Mouse (Mus musculus) intestine, postnatal 0 days (tissue): ENCODE measurements around the gene Got2. TPM values are rescaled to one million over a fixed set of nuclear protein-coding genes. Genes with fewer than 3 reads are reported as not detected.
"Not testable (repeated sequence)": the region's sequence is repeated elsewhere in the genome, so short reads cannot be mapped to it uniquely, and the experiment has no call there.

Experiments used
- ATAC-seq: fragments of 200-750 bp; cut with Nextera tagmentation; 2 replicates; pipeline ENCODE4 v1.8.0; 2017; ENCODE audit warnings: mild to moderate bottlenecking, moderate TSS enrichment, moderate library complexity
- H3K27ac ChIP-seq: fragments of 300-500 bp; sonication (generic); 2 replicates; pipeline ENCODE4 v1.5.1; 2014; ENCODE audit warnings: mild to moderate bottlenecking, low read depth, low read length, moderate library complexity
- H3K27me3 ChIP-seq: fragments of 300-500 bp; sonication (generic); replicated peaks from 2 replicates; pipeline ENCODE4 v1.6.1; 2014; ENCODE audit warnings: low read length, mixed read lengths; ENCODE audit not compliant: control insufficient read depth, insufficient read depth
- H3K36me3 ChIP-seq: fragments of 300-500 bp; sonication (generic); 2 replicates; pipeline ENCODE4 v1.6.1; 2014; ENCODE audit warnings: mild to moderate bottlenecking, moderate library complexity; ENCODE audit not compliant: control insufficient read depth, insufficient read depth
- H3K4me1 ChIP-seq: fragments of 300-500 bp; sonication (generic); replicated peaks from 2 replicates; pipeline ENCODE4 v1.6.1; 2014; ENCODE audit warnings: antibody characterized with exemption, low read length, mixed read lengths; ENCODE audit not compliant: control insufficient read depth, insufficient read depth
- H3K4me2 ChIP-seq: fragments of 300-500 bp; sonication (generic); replicated peaks from 2 replicates; pipeline ENCODE4 v1.6.1; 2014; ENCODE audit warnings: low read depth, mild to moderate bottlenecking, moderate library complexity
- H3K4me3 ChIP-seq: fragments of 300-500 bp; sonication (generic); 2 replicates; pipeline ENCODE4 v1.5.1; 2014; ENCODE audit warnings: low read depth, low read length
- H3K9ac ChIP-seq: fragments of 300-500 bp; sonication (generic); 2 replicates; pipeline ENCODE4 v1.6.1; 2014; ENCODE audit warnings: mild to moderate bottlenecking, low read depth, low read length
- H3K9me3 ChIP-seq: fragments of 300-500 bp; sonication (generic); 2 replicates; pipeline ENCODE4 v1.6.1; 2016; ENCODE audit warnings: mixed run types; ENCODE audit not compliant: control insufficient read depth
- CTCF ChIP-seq: sonication (generic); IDR thresholded peaks from 2 replicates; pipeline ENCODE4 v1.5.1; 2016; ENCODE audit warnings: low read depth, mild to moderate bottlenecking, control low read depth, antibody characterized with exemption, moderate library complexity
- WGBS: fragments of 180-500 bp; shearing (Covaris S2); extraction: QIAGEN DNeasy Blood & Tissue Kit; methylation state at CpG from one replicate; pipeline ENCODE4 v1.1.7; 2014; 5-methylcytosine and 5-hydroxymethylcytosine counted together
- polyA plus RNA-seq: library from polyadenylated mRNA; unstranded; fragments of >200 nt; fragmentation: Nextera tagmentation; extraction: Ambion mirVana; gene quantifications from 2 replicates; pipeline ENCODE4 v1.2.1, GENCODE M21; 2015

The Got2 gene
- polyA plus RNA-seq, 1 experiment from 2014 or later, result 124 TPM

GRCm38 (mm10) chr8:95832603-95833434, 55.5 kb downstream of the Got2 start:
- WGBS, result 18% methylated on average over 16 of the region's 16 CpGs
- TF ChIP-seq CTCF, result peak; percentile 94
- no peak overlapping the region for H3K9ac ChIP-seq
- no peaks in the 10 kb centered on the region for H3K9me3 ChIP-seq
- H3K4me2 ChIP-seq, result peak overlapping the region; percentile 55
- H3K27me3 ChIP-seq, result no peaks in the 10 kb centered on the region
- peak overlapping the region; percentile 18 for H3K4me3 ChIP-seq
- H3K36me3 ChIP-seq, result no peaks in the 10 kb centered on the region
- no peaks in the 10 kb centered on the region for H3K4me1 ChIP-seq
- peak; percentile 46 for ATAC-seq
- H3K27ac ChIP-seq, result no peak overlapping the region; the same call in 1 of the 2 replicates

GRCm38 (mm10) chr8:95830144-95830543, 58.2 kb downstream of the Got2 start:
- no peak overlapping the region for H3K27ac ChIP-seq
- no peaks in the 10 kb centered on the region for H3K4me1 ChIP-seq
- no peak for TF ChIP-seq CTCF
- ATAC-seq, result no peak
- H3K9ac ChIP-seq, result no peak overlapping the region
- H3K4me2 ChIP-seq, result no peak overlapping the region
- no peak overlapping the region for H3K4me3 ChIP-seq
- H3K9me3 ChIP-seq, result no peaks in the 10 kb centered on the region
- WGBS, result 47% methylated on average over 3 of the region's 3 CpGs
- H3K36me3 ChIP-seq, result no peaks in the 10 kb centered on the region
- H3K27me3 ChIP-seq, result no peaks in the 10 kb centered on the region

- 70% methylated on average over 22 of the region's 25 CpGs for WGBS
- not testable (repeated sequence) for ATAC-seq, H3K4me3 ChIP-seq, H3K27ac ChIP-seq, H3K9ac ChIP-seq, H3K27me3 ChIP-seq, H3K36me3 ChIP-seq, H3K4me2 ChIP-seq, H3K9me3 ChIP-seq, H3K4me1 ChIP-seq
Measured at GRCm38 (mm10) chr8:95825162-95825561, 63.2 kb downstream of the Got2 start, which contains the start of gene Sap18b. TSS of gene Sap18b (plus strand) at chr8:95825346.

GRCm38 (mm10) chr8:95822699-95823098, 65.6 kb downstream of the Got2 start:
- no peak overlapping the region for H3K4me2 ChIP-seq
- no peak overlapping the region for H3K9ac ChIP-seq
- H3K4me3 ChIP-seq, result no peak overlapping the region
- H3K4me1 ChIP-seq, result no peaks in the 10 kb centered on the region
- H3K27ac ChIP-seq, result no peak overlapping the region
- H3K9me3 ChIP-seq, result no peaks in the 10 kb centered on the region
- no peaks in the 10 kb centered on the region for H3K36me3 ChIP-seq
- TF ChIP-seq CTCF, result no peak
- no peak for ATAC-seq
- 67% methylated on average over 3 of the region's 3 CpGs for WGBS
- H3K27me3 ChIP-seq, result no peaks in the 10 kb centered on the region

GRCm38 (mm10) chr8:95822096-95822495, 66.3 kb downstream of the Got2 start:
- no peaks in the 10 kb centered on the region for H3K27me3 ChIP-seq
- H3K27ac ChIP-seq, result no peak overlapping the region
- no peak overlapping the region for H3K4me3 ChIP-seq
- no peak for TF ChIP-seq CTCF
- no peaks in the 10 kb centered on the region for H3K36me3 ChIP-seq
- no peaks in the 10 kb centered on the region for H3K9me3 ChIP-seq
- no peak overlapping the region for H3K4me2 ChIP-seq
- 80% methylated on average over 5 of the region's 5 CpGs for WGBS
- no peaks in the 10 kb centered on the region for H3K4me1 ChIP-seq
- no peak for ATAC-seq
- no peak overlapping the region for H3K9ac ChIP-seq

GRCm38 (mm10) chr8:95821266-95821665, 67.1 kb downstream of the Got2 start:
- TF ChIP-seq CTCF, result no peak
- 42% methylated on average over 6 of the region's 6 CpGs for WGBS

More at GRCm38 (mm10) chr8:95821266-95821665, 67.1 kb downstream of the Got2 start:
- H3K9ac ChIP-seq, result no peak overlapping the region
- H3K4me3 ChIP-seq, result no peak overlapping the region
- H3K36me3 ChIP-seq, result no peaks in the 10 kb centered on the region
- no peak for ATAC-seq
- no peaks in the 10 kb centered on the region for H3K9me3 ChIP-seq
- H3K27ac ChIP-seq, result no peak overlapping the region
- no peaks in the 10 kb centered on the region for H3K4me1 ChIP-seq
- no peak overlapping the region for H3K4me2 ChIP-seq
- H3K27me3 ChIP-seq, result no peaks in the 10 kb centered on the region
